In the genomic region with DNA sequence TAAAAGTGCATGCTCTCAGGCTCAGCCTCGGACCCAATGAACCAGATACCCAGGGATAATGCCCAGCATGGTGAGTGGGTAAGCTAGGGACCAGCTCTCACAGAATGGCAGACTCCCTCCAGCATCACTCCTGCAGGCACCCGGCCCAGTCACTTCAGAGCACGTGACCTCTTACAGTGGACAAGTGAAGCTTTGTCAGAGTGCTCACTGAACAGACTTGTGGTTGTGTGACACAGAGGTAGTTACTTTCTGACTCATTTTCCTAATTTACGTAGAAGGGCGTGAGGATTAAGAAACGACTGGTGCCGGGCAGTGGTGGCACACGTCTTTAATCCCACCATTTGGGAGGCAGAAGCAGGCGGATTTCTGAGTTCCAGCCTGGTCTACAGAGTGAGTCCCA, we compare ENCODE assay signal across 21 mouse cellular contexts. TPM values are rescaled to one million over a fixed set of nuclear protein-coding genes. Genes with fewer than 3 reads are reported as not detected.
DNase-seq lines count a peak whose midpoint lies in the region; ATAC-seq and TF ChIP-seq lines count a peak whose summit lies in the region.
"Had no signal": no experiment of that assay in that cellular context is flagged by ENCODE, and none has a peak within 500 bp of the region (broad histone marks: within the 10 kb centered on the region; RNA-seq: fewer than 3 reads in every experiment).

No protein-coding gene starts in this region.

- 80% methylated on average over 9 of the region's 9 CpGs for WGBS in heart, embryonic 12.5 days

- no peak overlapping the region for H3K9ac ChIP-seq in CH12.LX (ENCODE audit: insufficient read depth, low read depth)
- no peak overlapping the region for H3K9ac ChIP-seq in heart, embryonic 12.5 days
- H3K9ac ChIP-seq: embryonic facial prominence, embryonic 12.5 days; forebrain, embryonic 15.5 days; heart, embryonic 15.5 days; hindbrain, embryonic 13.5 days had no signal

- no peak for TF ChIP-seq EP300 in CH12.LX (IDR thresholded peaks at IDR 0.05; ENCODE audit: low read length)

- no peaks in the 10 kb centered on the region for H3K27me3 ChIP-seq in CH12.LX (replicated peaks)
- no peaks in the 10 kb centered on the region; the same call in 1 of the 2 replicates for H3K27me3 ChIP-seq in heart, embryonic 12.5 days (replicated peaks)
- H3K27me3 ChIP-seq: embryonic facial prominence, embryonic 12.5 days; forebrain, embryonic 15.5 days; heart, embryonic 15.5 days; hindbrain, embryonic 13.5 days had no signal

- H3K4me1 ChIP-seq in CH12.LX (ENCODE audit: control insufficient read depth in 1 of 2, insufficient read depth in 2 of 2): peaks cover 12% of the 10 kb centered on the region in 2 experiments
- H3K4me1 ChIP-seq in heart, embryonic 12.5 days (replicated peaks): no peaks in the 10 kb centered on the region
- H3K4me1 ChIP-seq: embryonic facial prominence, embryonic 12.5 days; forebrain, embryonic 15.5 days; heart, embryonic 10.5 days; heart, embryonic 15.5 days; hindbrain, embryonic 13.5 days had no signal

- no peak for ATAC-seq in heart, embryonic 12.5 days (ENCODE audit: insufficient number of reproducible peaks, low FRiP score)
- ATAC-seq: forebrain, embryonic 15.5 days; hindbrain, postnatal 0 days had no signal

- in situ Hi-C loops in CH12.LX (cut with MboI; ENCODE audit: low pct_ligation_motif_present, low pct_unique_long_range_greater_than_20kb, low sequenced_read_pairs): no loop called here

- no peak overlapping the region for H3K27ac ChIP-seq in CH12.LX (ENCODE audit: insufficient read depth, low read depth)
- H3K27ac ChIP-seq in heart, embryonic 12.5 days (ENCODE audit: poor library complexity, severe bottlenecking): no peak overlapping the region
- H3K27ac ChIP-seq: embryonic facial prominence, embryonic 12.5 days; forebrain, embryonic 15.5 days; heart, embryonic 10.5 days; heart, embryonic 15.5 days; hindbrain, embryonic 13.5 days; hindbrain, postnatal 0 days had no signal

- peak; percentile 41 for DNase-seq in lung, postnatal 36 days
- no peak for DNase-seq in lung, postnatal 14 days
- no peak for DNase-seq in CH12.LX (ENCODE audit: extremely low read depth)
- DNase-seq in brain, adult 2 months (ENCODE audit: low read depth, low spot score): peak; percentile 50
- no peak for DNase-seq in cerebellum, postnatal 25 days
- DNase-seq: adrenal gland, postnatal 14 days; cerebellum, adult 2 months; cerebellum, postnatal 10 days; embryo, embryonic 11 days; gastrocnemius, postnatal 10 days; heart, adult 18-20 months; heart, postnatal 14 days had no signal

- no peak overlapping the region for H3K4me3 ChIP-seq in CH12.LX (replicated peaks in 1 of 3; ENCODE audit: low read depth in 2 of 3, low read length in 2 of 3, poor library complexity in 1 of 3)
- no peak overlapping the region for H3K4me3 ChIP-seq in heart, embryonic 12.5 days
- H3K4me3 ChIP-seq: embryonic facial prominence, embryonic 12.5 days; forebrain, embryonic 15.5 days; heart, embryonic 10.5 days; heart, embryonic 15.5 days; hindbrain, embryonic 13.5 days had no signal

- TF ChIP-seq POLR2A in CH12.LX (IDR thresholded peaks at IDR 0.05; ENCODE audit: low read depth, low read length): no peak

- dilution Hi-C loops in CH12.LX (cut with MboI; ENCODE audit: extremely low pct_ligation_motif_present, extremely low pct_unique_long_range_greater_than_20kb, low sequenced_read_pairs): no loop called here

- no peaks in the 10 kb centered on the region for H3K36me3 ChIP-seq in CH12.LX (replicated peaks in 1 of 2; ENCODE audit: control insufficient read depth in 1 of 2, insufficient read depth in 1 of 2, low read length in 1 of 2)
- H3K36me3 ChIP-seq in heart, embryonic 12.5 days: no peaks in the 10 kb centered on the region
- H3K36me3 ChIP-seq: embryonic facial prominence, embryonic 12.5 days; heart, embryonic 10.5 days; heart, embryonic 15.5 days had no signal

- no peak for TF ChIP-seq RAD21 in CH12.LX (IDR thresholded peaks at IDR 0.05; ENCODE audit: low read depth, low read length)

- H3K4me2 ChIP-seq in CH12.LX (ENCODE audit: insufficient read depth, low read depth, poor library complexity, severe bottlenecking): 0 out of 2 replicates have a peak overlapping the region, but pooled peaks have one; percentile 40
- no peak overlapping the region for H3K4me2 ChIP-seq in heart, embryonic 12.5 days
- H3K4me2 ChIP-seq: embryonic facial prominence, embryonic 12.5 days; forebrain, embryonic 15.5 days; heart, embryonic 15.5 days; hindbrain, embryonic 13.5 days had no signal

- no peaks in the 10 kb centered on the region for H3K79me2 ChIP-seq in CH12.LX (replicated peaks; ENCODE audit: control insufficient read depth, extremely low read depth, insufficient read depth, poor library complexity, severe bottlenecking)

- H3K9me3 ChIP-seq in CH12.LX (replicated peaks; ENCODE audit: low read length): no peaks in the 10 kb centered on the region
- no peaks in the 10 kb centered on the region for H3K9me3 ChIP-seq in heart, embryonic 12.5 days (replicated peaks)
- H3K9me3 ChIP-seq: embryonic facial prominence, embryonic 12.5 days; forebrain, embryonic 15.5 days; heart, embryonic 10.5 days; heart, embryonic 15.5 days; hindbrain, embryonic 13.5 days had no signal

- TF ChIP-seq CTCF in CH12.LX (conservative IDR thresholded peaks at IDR 0.05 in 1 of 2, IDR thresholded peaks at IDR 0.05 in 1 of 2; ENCODE audit: low read depth in 2 of 2, low read length in 2 of 2): no peak

TF ChIP-seq in CH12.LX, 34 proteins besides CTCF, POLR2A, EP300 and RAD21:
- TF ChIP-seq USF1 (IDR thresholded peaks at IDR 0.05; ENCODE audit: low read depth, low read length) (peak; percentile 64), IRF4 (IDR thresholded peaks at IDR 0.05; ENCODE audit: low read depth, low read length) (peak; percentile 39; the same call in 1 of the 2 replicates), ZNF384 (IDR thresholded peaks at IDR 0.05; ENCODE audit: low read depth, low read length) (no peak), ZKSCAN1 (IDR thresholded peaks at IDR 0.05; ENCODE audit: borderline replicate concordance, low read depth, low read length) (no peak), USF2 (conservative IDR thresholded peaks at IDR 0.05; ENCODE audit: low read depth, low read length) (peak; percentile 37; the same call in 1 of the 2 replicates), JUN (IDR thresholded peaks at IDR 0.05; ENCODE audit: insufficient read depth, low read depth, low read length) (0 out of 2 replicates have a peak, but pooled peaks have one; percentile 5), BHLHE40 (IDR thresholded peaks at IDR 0.05; ENCODE audit: low read depth, low read length) (peak; percentile 88)
TF ChIP-seq in CH12.LX: peak in this region for 5.

RNA-seq across cellular contexts. Expression of gene Ttc9, which starts 37.4 kb away (rescaled TPM):
- total RNA-seq in CH12.LX (2012; rRNA removed) (not detected in 2 replicates), CH12.LX (2014; rRNA removed) (not detected in 2 replicates)
- 0.07 TPM in 1 of 2 replicates, not detected in the other for polyA plus RNA-seq in CH12.LX (2012; ENCODE audit: insufficient read length, low read depth)
- polyA plus RNA-seq in heart, embryonic 12.5 days (2016; fragmentation: Nextera tagmentation; extraction: Ambion mirVana): 3.8 and 4.0 TPM in 2 replicates
- total RNA-seq: common myeloid progenitor, adult 5-6 weeks; hematopoietic stem cell, adult 5-6 weeks had no signal

Comparison
In these comparisons a context has a peak if more than half of its experiments do, and no peak if none do; other contexts are left out.
1. DNase-seq: peak in lung, postnatal 36 days (single experiment) and brain, adult 2 months (single experiment); none in lung, postnatal 14 days (single experiment), CH12.LX (single experiment) and cerebellum, postnatal 25 days (0 of 2).